Mouse (Mus musculus) adrenal gland, adult 2 months (tissue): ENCODE data around the gene Acaca. TPM values are rescaled to one million over a fixed set of nuclear protein-coding genes. Genes with fewer than 3 reads are reported as not detected.

ENCODE experiments used
- DNase-seq: peaks from one replicate; pipeline ENCODE4 v3.0.0; 2021
- long read RNA-seq: library from polyadenylated mRNA; stranded (forward); transcript quantifications from one replicate; pipeline ENCODE4 v2.0.0, GENCODE M21; 2021
- polyA plus RNA-seq: library from polyadenylated mRNA; depleted of rRNA; stranded (reverse); fragments of >200 nt; gene quantifications from 2 replicates; pipeline ENCODE4 v1.2.3, GENCODE M21; 2012; rRNA removed
- total RNA-seq, 2 experiments: library from RNA; stranded (reverse); gene quantifications; 2 replicates each; pipeline ENCODE4 v1.2.3; 2021

The Acaca gene
- total RNA-seq (100 to 1,000 TPM; 161 to 510 TPM), polyA plus RNA-seq (60.3 and 70.2 TPM in 2 replicates)
- long read RNA-seq, partial matches to known transcripts: 8 of 14 reads
- long read RNA-seq, other reads (novel, unspliced or antisense): 6 of 14 reads

DNA sequence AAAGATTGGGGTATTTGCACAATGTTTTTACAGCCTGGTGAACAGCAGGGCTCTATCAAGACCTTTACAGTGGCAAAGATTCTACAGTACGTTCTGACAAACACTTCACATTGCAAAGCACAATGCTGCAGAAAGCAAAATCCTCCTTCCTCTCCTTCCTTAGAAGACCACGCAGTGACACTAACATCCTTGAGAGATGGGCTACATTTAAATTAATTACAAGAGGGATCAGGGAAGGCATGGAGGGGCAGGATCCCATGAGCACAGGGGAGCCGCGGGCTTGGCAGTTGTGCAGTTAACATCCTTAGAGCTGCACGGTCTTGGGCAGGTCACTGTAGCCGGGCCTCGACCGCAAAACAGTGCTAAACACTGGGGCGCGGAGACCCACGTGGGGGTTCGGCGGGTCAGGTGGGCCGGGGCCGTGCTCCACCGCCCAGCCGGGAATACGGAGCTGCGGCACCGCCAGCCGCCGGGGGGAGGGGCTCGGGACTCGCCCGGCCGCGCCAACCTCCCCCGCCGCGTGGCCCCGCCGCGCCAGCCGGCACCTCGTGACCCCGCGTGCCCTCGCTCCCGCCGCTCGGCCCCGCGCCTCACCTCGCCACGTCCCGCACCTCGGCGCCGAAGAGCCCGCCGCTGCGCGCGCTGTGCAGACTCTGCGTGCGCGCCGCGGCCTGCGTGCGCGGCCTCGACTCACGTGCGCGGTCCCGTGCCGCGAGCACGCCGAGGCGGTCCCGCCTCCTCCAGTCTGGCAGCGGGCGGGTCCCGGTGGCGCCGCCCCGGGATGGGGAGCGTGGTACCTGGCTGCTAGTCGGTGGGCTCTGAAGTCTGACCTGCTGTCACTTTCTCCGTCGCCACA, at the start of gene Acaca, which contains the start of gene Tada2a:
Gene Acaca, plus strand, starts transcription at position 730 of the 856 bp plus-strand sequence.
Gene Tada2a, minus strand, starts transcription at position 658 of the 856 bp plus-strand sequence.
- DNase-seq: peak; percentile 87

DNA sequence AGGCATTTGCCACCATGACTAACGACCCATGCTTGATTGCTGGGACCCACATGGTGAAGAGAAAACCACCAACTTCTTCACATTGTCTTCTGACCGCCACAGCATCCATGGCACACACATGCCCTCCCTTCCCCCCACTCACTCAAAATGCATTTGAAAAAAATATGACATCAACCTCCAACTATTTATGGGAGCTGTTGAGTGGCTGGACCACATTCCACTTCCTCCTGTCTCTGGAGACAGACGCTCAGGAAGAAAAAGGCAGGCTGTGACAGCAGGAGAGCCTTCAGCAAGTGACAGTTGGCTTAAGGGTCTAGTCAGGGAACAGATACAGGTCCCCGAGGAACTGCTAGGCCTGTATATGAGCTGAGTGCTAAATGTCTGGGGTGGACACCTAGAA, 49.6 kb upstream of the Acaca start:
- no peak for DNase-seq

DNA sequence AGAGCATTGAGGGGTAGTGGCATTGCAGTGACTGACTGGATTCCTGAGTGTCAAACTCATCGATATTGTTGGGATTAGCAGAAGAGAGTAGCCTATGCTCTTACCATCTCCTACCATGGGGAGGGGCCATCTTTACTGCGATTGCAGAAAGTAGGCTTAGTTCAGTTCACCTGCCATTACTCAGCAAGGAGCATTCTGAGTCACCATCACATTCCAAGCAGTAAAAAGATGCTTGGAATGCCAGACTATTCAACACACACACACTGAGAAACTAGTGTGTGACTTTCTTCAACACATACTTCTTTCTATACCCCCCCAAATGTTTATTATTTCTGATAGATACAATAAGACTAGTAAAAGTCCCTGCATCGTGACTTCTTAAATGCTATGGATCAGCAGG, 49.1 kb upstream of the Acaca start:
- DNase-seq: no peak

DNA sequence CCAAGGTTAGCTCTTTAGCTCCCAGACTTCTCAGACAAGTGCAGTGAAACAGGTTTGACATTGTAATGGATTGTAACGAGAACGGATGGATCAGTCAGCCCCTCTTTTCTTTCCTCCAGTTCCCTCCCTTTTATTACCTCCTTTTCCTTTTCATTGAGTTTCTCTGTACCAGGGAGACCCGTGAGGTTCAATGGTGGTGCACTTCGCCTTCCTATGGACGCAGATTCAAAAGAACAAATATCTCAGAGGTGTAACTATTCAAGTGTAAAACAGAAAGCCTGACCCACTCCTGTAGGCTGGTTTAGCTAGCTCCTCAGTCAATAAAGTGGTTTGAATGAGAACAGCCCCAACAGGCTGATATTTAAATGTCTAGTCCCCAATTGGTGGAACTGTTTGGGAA, 47.6 kb upstream of the Acaca start:
- no peak for DNase-seq

DNA sequence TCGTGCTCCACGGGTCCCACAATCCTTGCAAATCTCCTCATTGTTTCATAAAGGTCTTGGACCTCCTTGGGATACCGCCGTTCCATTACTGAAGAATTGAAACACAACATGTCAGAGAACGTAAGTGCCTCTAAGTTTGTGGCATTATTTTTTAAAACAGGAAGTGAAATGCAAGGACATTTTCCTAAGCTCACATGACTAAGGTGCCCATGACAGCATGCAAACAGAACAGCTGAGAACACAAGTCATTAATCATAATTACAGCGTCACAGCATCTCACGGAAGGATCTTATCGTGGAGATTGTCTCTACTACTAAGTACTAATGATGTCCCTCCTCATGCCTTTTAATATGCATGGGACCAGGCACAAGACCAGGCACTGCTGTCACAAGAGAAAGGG, 38.9 kb upstream of the Acaca start:
- DNase-seq: no peak

DNA sequence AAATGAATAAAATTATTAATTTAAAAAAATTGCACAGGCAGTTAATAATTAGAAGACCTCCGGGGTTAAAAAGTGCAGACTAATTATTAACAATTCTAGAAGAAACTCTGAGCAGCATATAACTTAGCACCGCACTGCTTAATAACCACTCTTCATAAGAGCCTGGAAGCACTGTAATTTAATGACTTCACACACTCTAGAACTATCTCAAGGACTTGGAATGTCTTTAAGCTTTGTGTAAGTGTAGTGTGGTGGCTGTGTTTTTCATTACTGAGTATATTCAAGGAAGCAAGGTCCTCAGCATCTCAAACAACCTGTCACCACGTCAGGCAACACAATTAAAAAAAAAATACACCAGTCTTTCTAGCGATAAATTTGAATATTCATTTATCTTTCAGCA, 34.4 kb upstream of the Acaca start:
- DNase-seq: no peak

DNA sequence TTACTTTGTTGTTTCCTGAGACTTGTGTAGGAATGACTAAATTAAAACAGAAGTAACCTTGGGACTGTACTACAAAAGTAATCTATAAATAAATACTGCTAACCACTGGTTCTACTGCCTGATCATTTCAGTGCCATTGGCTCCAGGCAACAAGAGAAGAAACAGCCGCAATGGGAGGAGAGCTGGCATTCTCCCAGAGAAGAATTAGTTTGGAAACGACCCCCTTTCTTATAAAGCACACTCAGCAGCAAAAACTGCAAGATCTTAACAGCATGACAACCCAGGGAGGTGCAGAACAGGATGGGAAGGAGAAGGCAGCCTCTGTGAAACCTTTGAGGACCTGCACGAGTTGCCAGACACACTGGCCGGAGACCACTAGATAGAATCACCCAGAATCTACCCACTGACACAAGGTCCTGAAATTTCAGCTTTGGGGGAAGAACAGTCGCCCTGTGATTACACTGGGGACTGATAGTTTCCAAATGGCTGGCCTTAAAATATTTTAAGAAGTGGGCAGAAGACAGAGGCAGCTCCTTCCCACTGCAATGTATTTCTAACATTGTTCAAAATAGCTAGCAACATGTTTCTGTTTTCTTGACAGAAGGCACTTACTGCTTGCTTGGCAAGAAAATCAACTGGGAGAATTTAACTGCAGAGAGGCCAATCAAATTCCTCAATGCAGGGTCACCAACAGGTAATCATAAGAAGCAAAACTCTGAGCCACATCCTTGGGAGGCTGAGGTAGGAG, 32.0 kb upstream of the Acaca start:
- DNase-seq: no peak

DNA sequence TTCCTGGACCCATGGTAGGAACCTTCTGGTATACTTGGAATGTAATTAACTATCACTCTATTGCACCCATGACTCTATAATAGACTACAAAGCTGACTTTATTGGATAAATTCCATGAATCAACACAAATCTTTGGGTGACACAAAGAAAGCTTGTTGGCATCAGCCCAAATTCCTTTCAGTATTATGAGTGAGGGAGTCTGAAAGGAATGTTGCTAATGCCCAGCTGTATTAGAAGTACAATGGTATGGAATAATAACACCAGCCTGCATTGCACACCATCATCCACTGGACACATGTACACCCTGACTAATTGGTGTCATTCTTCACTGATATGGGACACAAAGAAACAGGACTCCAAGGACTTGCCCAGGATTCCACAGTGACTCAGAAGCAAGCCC, 28.3 kb upstream of the Acaca start:
- DNase-seq: peak; percentile 23

DNA sequence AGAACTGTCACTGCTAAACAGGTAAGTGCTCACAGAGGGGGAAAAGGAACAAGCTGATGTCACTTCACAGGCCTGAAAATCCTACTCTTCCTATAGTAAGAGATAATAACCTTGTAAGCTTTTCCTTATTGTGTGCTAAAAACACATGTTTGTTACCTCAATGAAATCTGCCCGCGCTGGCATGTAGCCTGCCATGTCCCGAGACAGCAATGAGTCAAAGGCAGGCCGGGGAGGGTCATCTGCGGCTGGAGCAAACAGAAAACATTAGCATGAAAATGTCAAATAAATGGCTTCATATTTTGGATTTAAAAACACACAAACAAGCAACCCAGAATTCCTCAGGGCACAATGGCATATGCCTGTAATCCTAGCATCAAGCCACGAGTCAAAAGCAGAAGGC, 25.4 kb upstream of the Acaca start:
- DNase-seq: peak; percentile 35

DNA sequence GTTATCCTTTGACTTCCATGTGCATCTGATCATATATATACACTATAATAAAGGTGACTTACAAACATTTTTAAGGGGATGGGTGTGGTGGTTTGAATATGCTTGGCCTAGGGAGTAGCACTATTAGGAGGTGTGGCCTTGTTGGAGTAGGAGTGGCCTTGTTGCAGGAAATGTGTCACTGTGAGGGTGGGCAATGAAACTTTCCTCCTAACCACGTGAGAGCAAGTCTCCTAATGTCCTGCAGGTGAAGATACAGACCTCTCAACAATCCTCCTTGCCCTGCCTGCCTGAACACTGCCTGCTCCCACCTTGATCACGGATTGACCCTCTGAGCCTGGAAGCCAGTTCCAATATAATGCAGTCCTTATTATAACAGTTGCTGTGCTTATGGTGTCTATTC, 22.3 kb upstream of the Acaca start:
- DNase-seq: no peak

DNA sequence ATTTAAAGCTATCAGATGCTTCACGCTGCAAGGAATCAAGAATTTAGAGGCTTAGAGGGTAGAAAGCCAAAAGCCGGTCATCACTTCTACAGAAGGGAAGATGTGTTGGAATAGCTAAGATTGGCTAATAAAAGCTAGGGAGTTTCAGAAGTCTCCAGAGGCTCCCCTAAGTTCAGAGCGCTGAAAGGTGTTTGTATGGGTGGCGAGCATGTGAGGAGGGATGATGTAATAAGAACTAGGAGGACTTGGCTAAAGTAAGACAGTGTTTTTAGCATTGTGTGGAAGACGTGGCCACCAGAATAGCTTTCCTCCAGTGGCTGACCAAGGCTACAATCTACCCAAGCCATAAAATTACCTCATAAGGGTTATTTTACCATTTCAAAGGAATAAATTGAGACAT, 15.8 kb upstream of the Acaca start:
- DNase-seq: no peak

DNA sequence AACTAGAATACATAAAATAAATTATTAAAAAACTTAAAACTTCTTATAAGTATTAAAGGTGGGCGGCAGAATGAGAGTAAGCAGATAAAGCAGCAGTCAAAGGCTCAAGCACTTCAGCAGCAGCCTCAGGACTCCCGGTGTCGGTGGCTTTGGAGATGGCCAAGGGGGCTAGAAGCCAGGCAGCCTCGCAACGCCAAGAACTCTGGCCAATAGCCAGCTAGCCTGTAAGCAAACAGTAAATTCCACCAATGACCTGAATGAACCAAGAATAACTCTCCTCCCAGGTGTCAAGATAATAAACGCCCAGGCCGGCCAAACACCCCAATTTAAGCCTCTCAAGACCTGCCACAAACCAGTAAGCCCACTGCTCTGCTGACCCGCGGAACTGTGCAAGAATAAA, 13.8 kb upstream of the Acaca start:
- DNase-seq: peak; percentile 16

DNA sequence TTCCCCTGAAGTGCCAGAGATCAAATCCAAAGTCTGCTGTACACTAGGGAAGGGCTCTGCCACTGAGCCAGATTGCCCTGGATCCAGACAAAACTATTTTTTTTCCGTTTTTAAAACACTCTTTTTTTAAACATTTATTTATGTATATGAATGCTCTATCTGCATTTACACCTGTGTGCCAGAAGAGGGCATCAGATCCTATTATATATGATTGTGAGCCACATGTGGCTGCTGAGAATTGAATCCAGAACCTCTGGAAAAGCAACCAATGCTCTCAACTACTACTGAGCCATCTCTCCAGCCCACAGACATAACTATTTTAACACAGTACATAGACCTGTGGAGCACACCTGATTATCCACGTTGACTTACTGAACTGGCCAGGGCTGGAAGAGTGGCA, 13.3 kb upstream of the Acaca start:
- no peak for DNase-seq

DNA sequence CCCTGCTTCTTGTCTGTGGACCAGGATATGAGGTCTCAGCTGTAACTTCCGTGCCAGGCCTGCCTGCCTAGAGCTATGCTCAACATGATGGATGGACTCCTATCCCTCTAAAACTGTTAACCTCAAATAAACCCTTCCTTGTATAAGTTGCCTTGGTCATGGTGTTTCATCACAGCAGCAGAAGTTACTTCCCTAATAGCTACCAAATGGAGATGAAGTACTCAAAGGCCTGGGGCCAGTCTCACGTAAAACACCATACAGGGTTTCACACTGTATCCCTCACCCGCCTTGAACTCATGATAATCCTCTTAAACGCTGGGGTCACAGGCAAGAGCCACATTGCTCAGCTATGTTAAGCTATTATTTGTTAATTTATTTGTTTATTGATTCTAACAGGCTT, 12.0 kb upstream of the Acaca start:
- no peak for DNase-seq

DNA sequence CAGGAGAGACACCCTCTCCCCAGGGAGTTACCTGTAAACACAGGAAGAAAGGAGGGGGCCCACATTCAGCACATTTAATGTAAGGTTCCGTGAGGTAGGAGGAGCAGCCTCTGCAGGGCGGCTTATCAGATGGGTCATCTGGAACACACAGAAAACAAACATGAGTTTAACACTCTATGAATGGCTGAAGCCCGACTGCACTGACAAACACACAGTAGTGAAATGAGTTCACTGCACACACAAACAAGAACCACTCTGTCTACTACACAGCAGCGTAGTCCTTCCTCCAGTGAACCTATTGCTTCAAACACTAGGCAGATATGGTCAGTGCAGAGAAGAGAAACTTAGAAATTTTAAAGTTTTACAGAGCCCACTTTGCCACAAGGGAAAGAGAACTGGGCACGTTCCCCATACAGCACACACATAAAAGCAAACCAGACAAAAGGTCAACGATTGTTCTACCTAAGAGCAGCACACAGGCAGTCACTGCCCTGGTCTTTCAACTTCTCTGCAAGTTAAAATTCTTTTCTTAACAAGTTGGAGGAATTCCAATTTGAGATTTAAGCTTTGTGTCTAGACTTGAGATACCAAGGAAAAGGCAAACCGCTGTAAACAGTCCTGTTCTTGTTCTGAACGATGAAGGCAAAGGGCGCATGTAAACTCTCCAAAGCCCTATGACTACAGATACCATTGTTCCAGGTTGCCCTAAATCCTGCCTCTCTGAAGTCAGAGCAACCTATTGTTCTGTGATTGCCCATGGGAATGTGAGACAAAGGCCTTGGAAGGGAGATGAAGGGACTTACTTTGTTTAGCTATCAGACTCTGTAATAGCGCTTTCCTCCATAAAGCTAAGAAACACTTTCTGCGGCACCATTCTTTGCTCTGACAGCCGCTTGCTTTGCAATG, 8.2 kb upstream of the Acaca start:
- no peak for DNase-seq

DNA sequence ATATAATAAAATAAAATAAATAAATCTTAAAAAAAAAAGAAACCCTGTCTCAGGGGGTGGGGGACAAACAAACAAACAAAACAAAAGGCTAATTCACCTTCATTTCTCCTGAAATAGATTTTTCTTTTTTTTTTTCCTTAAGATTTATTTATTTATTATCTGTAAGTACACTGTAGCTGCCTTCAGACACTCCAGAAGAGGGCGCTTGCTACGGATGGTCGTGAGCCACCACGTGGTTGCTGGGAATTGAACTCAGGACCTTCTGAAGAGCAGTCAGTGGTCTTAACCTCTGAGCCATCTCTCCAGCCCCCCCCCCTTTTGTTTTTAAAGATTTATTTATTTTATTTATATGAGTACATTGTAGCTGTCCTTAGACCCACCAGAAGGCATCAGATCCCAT, 1.5 kb upstream of the Acaca start:
- DNase-seq: no peak

DNA sequence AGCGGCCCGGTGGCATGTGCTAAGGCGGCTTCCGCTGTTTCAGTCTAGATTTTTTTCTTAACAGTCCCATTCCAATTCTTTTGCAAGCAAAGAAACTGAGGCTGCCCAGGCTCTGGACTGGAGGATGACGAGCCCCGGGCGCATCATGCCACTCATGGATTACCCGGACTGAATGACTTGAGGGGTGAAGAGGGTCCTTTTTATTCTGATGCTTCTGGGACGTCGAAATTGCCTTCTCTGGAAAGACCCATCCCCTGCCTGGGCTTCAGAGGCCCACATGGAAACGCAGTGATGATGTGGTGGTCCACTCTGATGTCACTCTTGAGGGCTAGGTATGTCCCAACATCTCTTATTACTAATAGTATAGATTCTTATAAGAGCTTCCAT, 320 bp downstream of the Acaca start:
- DNase-seq: no peak

DNA sequence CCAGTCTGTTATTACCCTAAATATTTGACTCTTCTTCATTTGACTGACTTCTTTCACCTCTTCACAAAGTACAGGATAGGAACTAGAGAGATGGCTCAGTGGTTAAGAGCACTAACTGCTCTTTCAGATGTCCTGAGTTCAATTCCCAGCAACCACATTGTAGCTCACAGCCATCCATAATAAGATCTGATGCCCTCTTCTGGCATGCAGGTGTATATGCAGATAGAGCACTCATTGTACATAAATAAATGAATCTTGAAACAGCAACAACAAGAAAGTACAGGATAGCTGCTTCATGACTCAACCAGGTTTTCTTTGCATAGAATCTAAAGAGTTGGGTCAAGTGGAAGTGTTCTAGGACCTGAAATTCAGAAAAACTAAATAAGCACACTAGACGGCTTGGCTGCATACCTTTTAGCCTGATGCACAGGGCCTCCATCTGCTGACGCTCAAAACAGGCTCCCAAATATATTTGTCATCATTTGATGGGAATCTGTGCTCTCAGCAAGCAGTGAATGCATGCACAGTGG, 4.9 kb downstream of the Acaca start:
- DNase-seq: no peak

DNA sequence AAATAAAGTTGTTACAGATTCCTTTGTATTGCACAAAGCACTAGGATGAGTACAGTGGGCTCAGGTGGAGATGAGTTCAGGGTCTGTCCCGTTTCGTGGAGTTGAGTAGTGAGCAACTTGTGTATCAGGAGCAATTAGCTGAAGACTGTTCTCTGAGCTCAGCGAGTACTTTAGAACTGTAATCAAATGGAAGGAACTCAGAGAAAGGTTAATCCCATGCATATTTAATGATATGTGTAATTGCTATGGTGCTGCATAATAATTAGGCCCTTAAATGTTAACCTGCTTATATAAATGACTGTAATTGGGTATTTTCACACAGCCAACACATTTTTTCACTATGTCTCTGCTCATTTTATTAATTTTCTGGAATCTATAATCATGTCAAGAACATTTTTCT, 7.0 kb downstream of the Acaca start:
- no peak for DNase-seq

DNA sequence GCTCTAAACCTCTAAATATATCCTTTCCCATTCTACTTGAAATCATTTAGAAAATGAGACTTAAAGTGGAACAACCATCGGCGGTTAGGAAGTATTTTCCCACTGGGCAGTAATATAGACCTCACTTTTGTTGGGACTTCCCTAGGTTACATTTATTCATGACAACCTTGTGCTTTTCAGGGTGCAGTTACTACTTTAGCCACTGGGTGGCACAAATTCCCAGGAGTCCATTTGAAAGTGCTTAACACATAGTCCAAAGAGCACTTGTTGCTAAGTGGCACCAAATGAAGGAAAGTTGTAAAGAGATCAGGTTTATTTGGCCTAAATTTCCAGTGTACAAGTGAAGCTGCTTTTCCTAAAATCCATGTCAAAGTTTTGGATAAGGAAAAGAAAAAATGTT, 12.3 kb downstream of the Acaca start:
- peak; percentile 57 for DNase-seq

DNA sequence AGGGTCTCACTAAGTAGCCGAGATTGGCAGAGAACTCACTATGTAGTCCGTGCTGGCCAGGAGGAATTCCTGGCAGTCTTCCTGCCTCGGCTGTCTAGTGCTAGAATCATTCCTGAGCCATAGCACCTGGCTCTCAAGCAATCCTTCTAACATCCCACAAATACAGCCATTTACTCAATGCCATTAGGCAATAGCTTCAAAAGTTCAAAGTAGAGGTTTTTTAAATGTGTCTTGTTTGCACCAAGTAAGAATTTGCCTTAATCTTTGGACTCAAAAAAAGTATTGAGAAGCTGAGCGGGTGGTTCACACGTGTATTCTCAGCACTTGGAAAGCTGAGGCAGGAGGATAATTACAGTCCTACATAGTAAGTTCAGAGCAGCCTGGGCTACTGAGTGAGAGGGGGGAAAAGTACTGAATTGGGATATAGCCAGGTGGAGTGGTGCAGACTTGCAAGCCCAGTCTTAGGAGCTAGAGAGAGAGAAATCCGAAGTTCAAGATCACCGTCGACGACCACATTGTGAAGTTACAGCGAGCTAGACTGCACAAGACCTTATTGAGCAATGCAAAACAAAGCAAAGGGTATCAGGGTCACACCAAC, 15.8 kb downstream of the Acaca start:
- no peak for DNase-seq

DNA sequence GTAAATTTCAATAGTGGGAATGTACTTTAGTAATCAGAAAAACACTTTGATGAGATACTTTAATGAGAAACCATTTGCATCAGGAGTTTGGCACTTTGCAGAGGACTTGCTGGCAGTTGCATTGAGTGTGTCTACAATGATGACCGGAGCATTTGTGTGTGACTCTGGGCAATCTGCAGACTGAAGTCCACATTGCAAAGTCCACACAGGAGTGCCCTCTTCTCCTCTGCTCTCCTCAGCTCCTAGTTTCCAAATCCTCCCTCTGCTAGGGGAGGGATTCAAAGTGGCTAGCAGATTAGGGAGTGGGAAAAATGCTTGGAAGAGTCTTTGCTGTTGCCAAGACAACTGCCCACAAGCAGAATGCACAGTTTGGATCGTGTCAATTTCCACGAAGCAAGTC, 16.6 kb downstream of the Acaca start:
- no peak for DNase-seq
